Mouse (Mus musculus): ENCODE results near the gene Xrcc6. TPM values are rescaled to one million over a fixed set of nuclear protein-coding genes. Genes with fewer than 3 reads are reported as not detected.

Xrcc6 gene
- total RNA-seq (2023) = 10 to 100 TPM; 29.9 to 30.8 TPM

GRCm38 (mm10) chr15:81987646-81988045 lies at the start of gene Xrcc6:
Gene Xrcc6 (plus strand): TSS chr15:81987835.

GRCm38 (mm10) chr15:81960171-81961077 lies 27.2 kb upstream of the Xrcc6 start, which contains the start of gene Pmm1:
Gene Pmm1 (minus strand): TSS chr15:81960930.

GRCm38 (mm10) chr15:81980321-81980720 lies 7.3 kb upstream of the Xrcc6 start, which contains the start of gene 1700029P11Rik:
Gene 1700029P11Rik (plus strand): TSS chr15:81980540.

GRCm38 (mm10) chr15:82033762-82034161 lies 46.1 kb downstream of the Xrcc6 start, which contains the start of gene Desi1:
Gene Desi1 (minus strand): TSS chr15:82033862.

GRCm38 (mm10) chr15:82047080-82047883 lies 59.6 kb downstream of the Xrcc6 start, which contains the start of gene Snu13:
Gene Snu13 (minus strand): TSS chr15:82047598.

GRCm38 (mm10) chr15:82058719-82059201 lies 71.1 kb downstream of the Xrcc6 start, which contains the start of gene 4930407I10Rik:
Gene 4930407I10Rik (plus strand): TSS chr15:82059151.

GRCm38 (mm10) chr15:82069898-82070297 lies 82.3 kb downstream of the Xrcc6 start, which contains the start of gene Mei1:
Gene Mei1 (plus strand): TSS chr15:82069996.

Other genes starting within 250 kb of the Xrcc6 start
- gene Zc3h7b, start 242.8 kb upstream of the Xrcc6 start, total RNA-seq (2023) = 10 to 100 TPM; 23.9 to 25.4 TPM
- gene Rangap1, start 242.3 kb upstream of the Xrcc6 start, total RNA-seq (2023) = 100 to 1,000 TPM in 1 of 2 experiments, 10 to 100 TPM in 1; 86.2 to 102 TPM
- 10 to 100 TPM; 23.9 to 30.2 TPM for gene Tef, start 185.4 kb upstream of the Xrcc6 start, total RNA-seq (2023)
- 10 to 100 TPM; 69.8 to 93.5 TPM for gene Tob2, start 129.0 kb upstream of the Xrcc6 start, total RNA-seq (2023)
- 10 to 100 TPM; 49.6 to 67.5 TPM for gene Phf5a, start 115.9 kb upstream of the Xrcc6 start, total RNA-seq (2023)
- gene Aco2, start 115.5 kb upstream of the Xrcc6 start, total RNA-seq (2023) = 100 to 1,000 TPM; 142 to 155 TPM
- 10 to 100 TPM; 13.7 to 14.7 TPM for gene Polr3h, start 61.6 kb upstream of the Xrcc6 start, total RNA-seq (2023)
- not detected for gene Csdc2, start 51.1 kb upstream of the Xrcc6 start, total RNA-seq (2023)
- gene Pmm1, start 26.9 kb upstream of the Xrcc6 start, total RNA-seq (2023) = 10 to 100 TPM; 24.9 to 30.5 TPM
- gene 1700029P11Rik, start 7.3 kb upstream of the Xrcc6 start, total RNA-seq (2023) = not detected
- gene Desi1, start 46.0 kb downstream of the Xrcc6 start, total RNA-seq (2023) = 10 to 100 TPM; 24.7 to 25.5 TPM
- gene Snu13, start 59.8 kb downstream of the Xrcc6 start, total RNA-seq (2023) = 100 to 1,000 TPM; 106 to 113 TPM
- gene 4930407I10Rik, start 71.3 kb downstream of the Xrcc6 start, total RNA-seq (2023) = not detected
- gene Mei1, start 82.2 kb downstream of the Xrcc6 start, total RNA-seq (2023) = not detected
- gene Ccdc134, start 140.1 kb downstream of the Xrcc6 start, total RNA-seq (2023) = 10 to 100 TPM; 33.9 to 38.6 TPM
- 100 to 1,000 TPM; 179 to 196 TPM for gene Srebf2, start 159.3 kb downstream of the Xrcc6 start, total RNA-seq (2023)
- gene Shisa8, start 225.0 kb downstream of the Xrcc6 start, total RNA-seq (2023) = not detected
- 1 to 10 TPM; 1.0 to 3.4 TPM for gene Tnfrsf13c, start 236.5 kb downstream of the Xrcc6 start, total RNA-seq (2023)

Data from T-cell, adult 66 days (primary cell).